Mouse (Mus musculus): ENCODE measurements around the gene Kdsr. TPM values are rescaled to one million over a fixed set of nuclear protein-coding genes. Genes with fewer than 3 reads are reported as not detected.

The Kdsr gene
- polyA plus RNA-seq, 1 experiment from 2014 or later = 8.0 TPM

- H3K9ac ChIP-seq (replicated peaks) = no peak overlapping the region
- peaks cover 7% of the 10 kb centered on the region for H3K27me3 ChIP-seq (ENCODE audit: insufficient read depth, low read length)
- H3K9me3 ChIP-seq (ENCODE audit: low read length) = no peaks in the 10 kb centered on the region
- DNase-seq = no peak
- no peak overlapping the region for H3K4me2 ChIP-seq (ENCODE audit: low read depth, low read length)
- no peaks in the 10 kb centered on the region for H3K36me3 ChIP-seq (replicated peaks; ENCODE audit: insufficient read depth, low read length)
- H3K4me3 ChIP-seq (ENCODE audit: low read depth, low read length) = no peak overlapping the region
- 65% methylated on average over 6 of the region's 6 CpGs for WGBS (ENCODE audit: insufficient replicate concordance)
- TF ChIP-seq EP300 (IDR thresholded peaks at IDR 0.05; ENCODE audit: low read depth) (no peak), CTCF (IDR thresholded peaks at IDR 0.05; ENCODE audit: low read depth) (no peak)
- ATAC-seq = no peak
- H3K4me1 ChIP-seq (ENCODE audit: insufficient read depth) = no peaks in the 10 kb centered on the region
- no peak overlapping the region for H3K27ac ChIP-seq (ENCODE audit: low read depth)
Measured at GRCm38 (mm10) chr1:106707036-106707880, 52.3 kb downstream of the Kdsr start.

DNA sequence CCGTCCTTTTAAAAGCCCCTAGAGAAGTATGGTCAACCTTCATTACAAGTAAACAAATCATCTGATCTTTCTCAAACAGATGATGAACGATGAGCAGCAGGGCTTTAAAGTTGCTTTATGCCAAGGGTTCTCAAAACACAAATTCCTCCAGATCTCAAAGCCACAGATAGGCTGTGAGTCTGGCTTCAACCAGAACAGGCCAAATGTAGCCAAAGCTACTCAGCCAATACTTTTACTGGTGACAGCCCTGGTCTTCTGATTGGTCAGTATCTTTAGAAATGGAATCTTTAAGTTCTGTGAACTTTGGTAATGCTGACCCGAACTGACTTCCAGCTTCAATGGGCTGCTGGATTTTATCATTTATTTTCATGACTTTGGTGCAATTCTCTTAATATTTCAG lies 56.3 kb downstream of the Kdsr start:
- 47% methylated on average over 3 of the region's 3 CpGs for WGBS (ENCODE audit: insufficient replicate concordance)
- ATAC-seq (no peak), DNase-seq (no peak)
- Histone ChIP-seq H3K27ac (ENCODE audit: low read depth) (no peak overlapping the region), H3K27me3 (ENCODE audit: insufficient read depth, low read length) (no peaks in the 10 kb centered on the region), H3K9me3 (ENCODE audit: low read length) (no peaks in the 10 kb centered on the region), H3K4me2 (ENCODE audit: low read depth, low read length) (no peak overlapping the region), H3K9ac (replicated peaks) (no peak overlapping the region), H3K4me1 (ENCODE audit: insufficient read depth) (no peaks in the 10 kb centered on the region), H3K4me3 (ENCODE audit: low read depth, low read length) (no peak overlapping the region), H3K36me3 (replicated peaks; ENCODE audit: insufficient read depth, low read length) (no peaks in the 10 kb centered on the region)
- TF ChIP-seq CTCF (IDR thresholded peaks at IDR 0.05; ENCODE audit: low read depth) = no peak
- TF ChIP-seq EP300 (IDR thresholded peaks at IDR 0.05; ENCODE audit: low read depth) = no peak

- ATAC-seq (no peak), DNase-seq (no peak)
- Histone ChIP-seq H3K4me3 (ENCODE audit: low read depth, low read length) (no peak overlapping the region), H3K4me2 (ENCODE audit: low read depth, low read length) (no peak overlapping the region), H3K9me3 (ENCODE audit: low read length) (no peaks in the 10 kb centered on the region), H3K36me3 (replicated peaks; ENCODE audit: insufficient read depth, low read length) (no peaks in the 10 kb centered on the region), H3K9ac (replicated peaks) (no peak overlapping the region), H3K27ac (ENCODE audit: low read depth) (no peak overlapping the region), H3K27me3 (ENCODE audit: insufficient read depth, low read length) (no peaks in the 10 kb centered on the region), H3K4me1 (ENCODE audit: insufficient read depth) (no peaks in the 10 kb centered on the region)
- no peak for TF ChIP-seq EP300 (IDR thresholded peaks at IDR 0.05; ENCODE audit: low read depth)
- TF ChIP-seq CTCF (IDR thresholded peaks at IDR 0.05; ENCODE audit: low read depth) = no peak
- 48% methylated on average over 4 of the region's 4 CpGs for WGBS (ENCODE audit: insufficient replicate concordance)
Measured at GRCm38 (mm10) chr1:106702471-106703175, 56.9 kb downstream of the Kdsr start.

- Histone ChIP-seq H3K36me3 (replicated peaks; ENCODE audit: insufficient read depth, low read length) (no peaks in the 10 kb centered on the region), H3K4me3 (ENCODE audit: low read depth, low read length) (no peak overlapping the region), H3K9ac (replicated peaks) (no peak overlapping the region), H3K4me2 (ENCODE audit: low read depth, low read length) (no peak overlapping the region), H3K27ac (ENCODE audit: low read depth) (no peak overlapping the region), H3K27me3 (ENCODE audit: insufficient read depth, low read length) (no peaks in the 10 kb centered on the region), H3K4me1 (ENCODE audit: insufficient read depth) (0 out of 2 replicates have a peak, but pooled peaks cover 3% of the 10 kb centered on the region), H3K9me3 (ENCODE audit: low read length) (no peaks in the 10 kb centered on the region)
- DNase-seq (no peak), ATAC-seq (no peak)
- 78% methylated on average over 9 of the region's 9 CpGs for WGBS (ENCODE audit: insufficient replicate concordance)
- TF ChIP-seq EP300 (IDR thresholded peaks at IDR 0.05; ENCODE audit: low read depth) = no peak
- TF ChIP-seq CTCF (IDR thresholded peaks at IDR 0.05; ENCODE audit: low read depth) = no peak
Measured at GRCm38 (mm10) chr1:106700520-106701114, 58.9 kb downstream of the Kdsr start.

DNA sequence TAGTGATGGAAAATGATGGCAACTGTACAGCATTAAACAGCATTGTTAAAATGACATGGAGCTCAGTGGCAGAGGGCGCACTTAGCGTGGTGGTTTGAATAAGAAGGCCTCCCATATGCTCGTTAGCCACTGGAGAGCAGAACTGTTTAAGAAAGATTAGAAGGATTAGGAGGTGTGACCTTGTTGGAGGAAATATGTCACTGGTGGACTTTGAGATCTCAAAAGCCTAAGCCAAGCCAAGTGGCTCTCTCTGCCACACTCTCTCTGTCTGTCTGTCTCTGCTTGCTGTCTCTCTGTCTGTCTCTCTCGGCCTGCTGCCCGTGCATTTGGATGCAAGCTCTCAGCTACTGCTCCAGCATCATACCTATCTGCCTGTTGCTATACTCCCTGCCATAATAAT lies 63.1 kb downstream of the Kdsr start:
- Histone ChIP-seq H3K9ac (replicated peaks) (no peak overlapping the region), H3K9me3 (ENCODE audit: low read length) (no peaks in the 10 kb centered on the region), H3K27me3 (ENCODE audit: insufficient read depth, low read length) (no peaks in the 10 kb centered on the region), H3K4me1 (ENCODE audit: insufficient read depth) (0 out of 2 replicates have a peak, but pooled peaks cover 3% of the 10 kb centered on the region), H3K4me2 (ENCODE audit: low read depth, low read length) (no peak overlapping the region), H3K36me3 (replicated peaks; ENCODE audit: insufficient read depth, low read length) (no peaks in the 10 kb centered on the region), H3K27ac (ENCODE audit: low read depth) (no peak overlapping the region), H3K4me3 (ENCODE audit: low read depth, low read length) (no peak overlapping the region)
- DNase-seq = no peak
- WGBS (ENCODE audit: insufficient replicate concordance) = 72% methylated on average over 5 of the region's 5 CpGs
- no peak for TF ChIP-seq CTCF (IDR thresholded peaks at IDR 0.05; ENCODE audit: low read depth)
- TF ChIP-seq EP300 (IDR thresholded peaks at IDR 0.05; ENCODE audit: low read depth) = no peak
- no peak for ATAC-seq

- ATAC-seq = no peak
- no peak overlapping the region for H3K9ac ChIP-seq (replicated peaks)
- no peaks in the 10 kb centered on the region for H3K27me3 ChIP-seq (ENCODE audit: insufficient read depth, low read length)
- no peaks in the 10 kb centered on the region for H3K36me3 ChIP-seq (replicated peaks; ENCODE audit: insufficient read depth, low read length)
- no peak overlapping the region for H3K4me3 ChIP-seq (ENCODE audit: low read depth, low read length)
- no peak for TF ChIP-seq EP300 (IDR thresholded peaks at IDR 0.05; ENCODE audit: low read depth)
- no peak for TF ChIP-seq CTCF (IDR thresholded peaks at IDR 0.05; ENCODE audit: low read depth)
- no peak overlapping the region for H3K27ac ChIP-seq (ENCODE audit: low read depth)
- 50% methylated on average over 4 of the region's 4 CpGs for WGBS (ENCODE audit: insufficient replicate concordance)
- no peak overlapping the region for H3K4me2 ChIP-seq (ENCODE audit: low read depth, low read length)
- H3K9me3 ChIP-seq (ENCODE audit: low read length) = no peaks in the 10 kb centered on the region
- DNase-seq = no peak
- H3K4me1 ChIP-seq (ENCODE audit: insufficient read depth) = 0 out of 2 replicates have a peak, but pooled peaks cover 3% of the 10 kb centered on the region
Measured at GRCm38 (mm10) chr1:106695649-106696048, 63.9 kb downstream of the Kdsr start.
